9 mouse cellular contexts compared by ENCODE assay signal in the genomic region with DNA sequence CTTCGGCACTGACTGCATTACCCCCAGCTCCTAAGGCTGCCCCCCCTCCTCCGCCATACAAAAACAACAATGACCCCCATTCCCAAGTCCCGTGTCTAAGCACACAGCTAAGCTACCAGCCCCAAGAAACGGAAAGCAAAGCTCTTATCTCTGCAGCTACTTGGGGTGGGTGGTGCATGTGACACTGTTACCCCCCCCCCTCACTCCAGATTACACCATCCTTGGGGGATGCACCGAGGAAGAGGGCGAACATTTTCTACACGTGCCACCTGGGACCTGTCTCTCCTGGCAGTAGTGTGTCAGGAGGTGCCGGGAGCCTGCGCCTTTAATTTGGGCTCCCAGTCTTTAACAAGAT. TPM values are rescaled to one million over a fixed set of nuclear protein-coding genes. Genes with fewer than 3 reads are reported as not detected.
A peak's percentile ranks its signal among the peaks of the same experiment; 100 is the strongest.
DNase-seq lines count a peak whose midpoint lies in the region; ATAC-seq and TF ChIP-seq lines count a peak whose summit lies in the region.
"Had no signal": no experiment of that assay in that cellular context is flagged by ENCODE, and none has a peak within 500 bp of the region (broad histone marks: within the 10 kb centered on the region; RNA-seq: fewer than 3 reads in every experiment).

No protein-coding gene starts in this region.

- no peaks in the 10 kb centered on the region for H3K9me3 ChIP-seq in heart, embryonic 16.5 days (replicated peaks; ENCODE audit: control insufficient read depth, low read length)
- H3K9me3 ChIP-seq in hindbrain, embryonic 13.5 days: no peaks in the 10 kb centered on the region
- H3K9me3 ChIP-seq in midbrain, embryonic 14.5 days (ENCODE audit: control insufficient read depth, low read length): no peaks in the 10 kb centered on the region

- no peaks in the 10 kb centered on the region; the same call in 1 of the 2 replicates for H3K36me3 ChIP-seq in heart, embryonic 16.5 days (ENCODE audit: control insufficient read depth, insufficient read depth)
- H3K36me3 ChIP-seq in hindbrain, embryonic 13.5 days: peaks cover 11% of the 10 kb centered on the region; the same call in 1 of the 2 replicates
- peaks cover 12% of the 10 kb centered on the region; the same call in 1 of the 2 replicates for H3K36me3 ChIP-seq in midbrain, embryonic 14.5 days (ENCODE audit: control insufficient read depth, insufficient read depth, low read length)

- peak overlapping the region; percentile 87; the same call in 1 of the 2 replicates for H3K9ac ChIP-seq in heart, embryonic 16.5 days (ENCODE audit: low read length)
- H3K9ac ChIP-seq in hindbrain, embryonic 13.5 days: peak overlapping the region; percentile 93
- H3K9ac ChIP-seq in midbrain, embryonic 14.5 days (replicated peaks; ENCODE audit: low read length): peak overlapping the region; percentile 92

- WGBS in heart, embryonic 16.5 days: 21% methylated on average over 9 of the region's 9 CpGs
- 11% methylated on average over 9 of the region's 9 CpGs for WGBS in hindbrain, embryonic 13.5 days
- 4% methylated on average over 9 of the region's 9 CpGs for WGBS in midbrain, embryonic 14.5 days

- no peak for TF ChIP-seq CTCF in cortical plate, adult 2 months (IDR thresholded peaks at IDR 0.05; ENCODE audit: extremely low read depth, insufficient read depth, low read length)

- no peaks in the 10 kb centered on the region for H3K27me3 ChIP-seq in heart, embryonic 16.5 days (ENCODE audit: control insufficient read depth, insufficient read depth, low read length)
- no peaks in the 10 kb centered on the region for H3K27me3 ChIP-seq in hindbrain, embryonic 13.5 days
- H3K27me3 ChIP-seq in midbrain, embryonic 14.5 days (ENCODE audit: control insufficient read depth, insufficient read depth, low read length): no peaks in the 10 kb centered on the region

- H3K4me3 ChIP-seq in heart, embryonic 16.5 days (ENCODE audit: low read length): peak overlapping the region; percentile 70
- H3K4me3 ChIP-seq in cortical plate, adult 2 months (ENCODE audit: insufficient read depth, low read length): peak overlapping the region; percentile 68
- H3K4me3 ChIP-seq in hindbrain, embryonic 13.5 days: peak overlapping the region; percentile 78
- H3K4me3 ChIP-seq in midbrain, embryonic 14.5 days (replicated peaks; ENCODE audit: low read depth, low read length): peak overlapping the region; percentile 87

- peak overlapping the region; percentile 81 for H3K4me2 ChIP-seq in heart, embryonic 16.5 days (ENCODE audit: low read depth, low read length)
- H3K4me2 ChIP-seq in hindbrain, embryonic 13.5 days: peak overlapping the region; percentile 82
- peak overlapping the region; percentile 69 for H3K4me2 ChIP-seq in midbrain, embryonic 14.5 days (ENCODE audit: low read length)

- H3K4me1 ChIP-seq in heart, embryonic 16.5 days (ENCODE audit: control insufficient read depth, insufficient read depth, low read length): peaks cover 54% of the 10 kb centered on the region
- H3K4me1 ChIP-seq in cortical plate, adult 2 months (ENCODE audit: control insufficient read depth, insufficient read depth, low read length): peaks cover 19% of the 10 kb centered on the region
- H3K4me1 ChIP-seq in hindbrain, embryonic 13.5 days (replicated peaks): peaks cover 66% of the 10 kb centered on the region
- peaks cover 46% of the 10 kb centered on the region for H3K4me1 ChIP-seq in midbrain, embryonic 14.5 days (ENCODE audit: control insufficient read depth, insufficient read depth, low read length)

- no peak for TF ChIP-seq POLR2A in cortical plate, adult 2 months (IDR thresholded peaks at IDR 0.05; ENCODE audit: extremely low read depth, insufficient read depth, low read length)

- DNase-seq in heart, adult 11 months: no peak
- DNase-seq in midbrain, embryonic 14.5 days: no peak
- DNase-seq in spleen, postnatal 4 days (ENCODE audit: low spot score in 2 of 2): no peak
- DNase-seq in left cerebral cortex, adult 11 months (ENCODE audit: low spot score): no peak
- DNase-seq in adrenal gland, adult (ENCODE audit: inconsistent age in 2 of 2, low spot score in 1 of 2): no peak
- DNase-seq: cerebellum, adult 11 months had no signal

- H3K27ac ChIP-seq in heart, embryonic 16.5 days (ENCODE audit: low read length): no peak overlapping the region
- no peak overlapping the region for H3K27ac ChIP-seq in cortical plate, adult 2 months (ENCODE audit: insufficient read depth, low read length)
- H3K27ac ChIP-seq in hindbrain, embryonic 13.5 days: peak overlapping the region; percentile 96
- H3K27ac ChIP-seq in midbrain, embryonic 14.5 days (replicated peaks; ENCODE audit: low read depth, low read length): peak overlapping the region; percentile 97

- ATAC-seq in heart, embryonic 16.5 days (replicated peaks; ENCODE audit: extremely low read depth, insufficient read depth, low FRiP score): no peak
- ATAC-seq in hindbrain, embryonic 13.5 days (ENCODE audit: low FRiP score): no peak
- no peak; the same call in none of the 2 replicates for ATAC-seq in midbrain, embryonic 14.5 days (ENCODE audit: low FRiP score, low TSS enrichment)

RNA-seq across cellular contexts. Expression of gene Hdac5, which starts 1.8 kb away (rescaled TPM):
- polyA plus RNA-seq in heart, embryonic 16.5 days (2015; fragmentation: Nextera tagmentation; extraction: Ambion mirVana): 86.7 and 96.4 TPM in 2 replicates
- 191 and 237 TPM in 2 replicates for polyA plus RNA-seq in cortical plate, adult 2 months (2012; rRNA removed)
- polyA plus RNA-seq in hindbrain, embryonic 13.5 days (2015; fragmentation: Nextera tagmentation; extraction: Ambion mirVana): 82.0 and 85.4 TPM in 2 replicates
- polyA plus RNA-seq in midbrain, embryonic 14.5 days (2014; fragmentation: Nextera tagmentation; extraction: Ambion mirVana): 54.4 and 56.6 TPM in 2 replicates

RNA-seq across cellular contexts. Expression of gene BC030867, which starts 20.5 kb away (rescaled TPM):
- polyA plus RNA-seq in heart, embryonic 16.5 days (2015; fragmentation: Nextera tagmentation; extraction: Ambion mirVana): 11.8 and 12.3 TPM in 2 replicates
- 1.3 and 1.4 TPM in 2 replicates for polyA plus RNA-seq in cortical plate, adult 2 months (2012; rRNA removed)
- polyA plus RNA-seq in hindbrain, embryonic 13.5 days (2015; fragmentation: Nextera tagmentation; extraction: Ambion mirVana): 3.8 TPM in 2 replicates
- polyA plus RNA-seq in midbrain, embryonic 14.5 days (2014; fragmentation: Nextera tagmentation; extraction: Ambion mirVana): 2.6 and 3.0 TPM in 2 replicates

RNA-seq across cellular contexts. Expression of gene G6pc3, which starts 38.7 kb away (rescaled TPM):
- polyA plus RNA-seq in heart, embryonic 16.5 days (2015; fragmentation: Nextera tagmentation; extraction: Ambion mirVana): 24.4 and 25.0 TPM in 2 replicates
- polyA plus RNA-seq in cortical plate, adult 2 months (2012; rRNA removed): 97.1 TPM in 2 replicates
- polyA plus RNA-seq in hindbrain, embryonic 13.5 days (2015; fragmentation: Nextera tagmentation; extraction: Ambion mirVana): 30.0 and 37.2 TPM in 2 replicates
- polyA plus RNA-seq in midbrain, embryonic 14.5 days (2014; fragmentation: Nextera tagmentation; extraction: Ambion mirVana): 31.6 and 43.7 TPM in 2 replicates

RNA-seq across cellular contexts. Expression of gene Asb16, which starts 40.4 kb away (rescaled TPM):
- 0.08 and 0.09 TPM in 2 replicates for polyA plus RNA-seq in heart, embryonic 16.5 days (2015; fragmentation: Nextera tagmentation; extraction: Ambion mirVana)
- polyA plus RNA-seq in cortical plate, adult 2 months (2012; rRNA removed): 1.9 and 2.2 TPM in 2 replicates
- polyA plus RNA-seq in hindbrain, embryonic 13.5 days (2015; fragmentation: Nextera tagmentation; extraction: Ambion mirVana): not detected in 2 replicates
- polyA plus RNA-seq in midbrain, embryonic 14.5 days (2014; fragmentation: Nextera tagmentation; extraction: Ambion mirVana): 0.12 TPM in 1 of 2 replicates, not detected in the other

RNA-seq across cellular contexts. Expression of gene Lsm12, which starts 43.1 kb away (rescaled TPM):
- 60.5 and 77.2 TPM in 2 replicates for polyA plus RNA-seq in heart, embryonic 16.5 days (2015; fragmentation: Nextera tagmentation; extraction: Ambion mirVana)
- polyA plus RNA-seq in cortical plate, adult 2 months (2012; rRNA removed): 33.2 and 34.4 TPM in 2 replicates
- polyA plus RNA-seq in hindbrain, embryonic 13.5 days (2015; fragmentation: Nextera tagmentation; extraction: Ambion mirVana): 144 and 148 TPM in 2 replicates
- 76.0 and 80.9 TPM in 2 replicates for polyA plus RNA-seq in midbrain, embryonic 14.5 days (2014; fragmentation: Nextera tagmentation; extraction: Ambion mirVana)

Comparison
In these comparisons a context has a peak if more than half of its experiments do, and no peak if none do; other contexts are left out.
1. H3K27ac ChIP-seq: peak in hindbrain, embryonic 13.5 days (single experiment) and midbrain, embryonic 14.5 days (single experiment); none in heart, embryonic 16.5 days (single experiment) and cortical plate, adult 2 months (single experiment).
2. Peak in every context shown above with its lines, with median percentiles within 50 percentile points of each other: H3K4me2 ChIP-seq, H3K4me3 ChIP-seq and H3K9ac ChIP-seq.